Mouse (Mus musculus): ENCODE measurements around the gene Clcnka.

Clcnka gene

GRCm38 (mm10) chr4:141379674-141380073 lies 18.9 kb downstream of the Clcnka start:
- no peak for DNase-seq (ENCODE audit: low spot score in 2 of 2)

- DNase-seq (ENCODE audit: low spot score in 2 of 2): no peak
These were observed 26.1 kb downstream of the Clcnka start for GRCm38 (mm10) chr4:141372426-141372825.

- peak in 1 of 2 experiments; percentile 38 for DNase-seq (ENCODE audit: low spot score in 2 of 2)
These were observed 30.3 kb downstream of the Clcnka start, which contains the start of gene Fam131c for GRCm38 (mm10) chr4:141367997-141368791. Gene Fam131c, plus strand, starts transcription at chr4:141368220.

- DNase-seq (ENCODE audit: low spot score in 2 of 2): no peak
These were observed 32.6 kb downstream of the Clcnka start for GRCm38 (mm10) chr4:141365876-141366275.

- DNase-seq (ENCODE audit: low spot score in 2 of 2): no peak
These were observed 33.4 kb downstream of the Clcnka start for GRCm38 (mm10) chr4:141365126-141365525.

GRCm38 (mm10) chr4:141362937-141363548 lies 35.5 kb downstream of the Clcnka start:
- peak; percentile 78 to 88 for DNase-seq (ENCODE audit: low spot score in 2 of 2)

- no peak for DNase-seq (ENCODE audit: low spot score in 2 of 2)
These were observed 37.7 kb downstream of the Clcnka start for GRCm38 (mm10) chr4:141360846-141361245.

- DNase-seq (ENCODE audit: low spot score in 2 of 2): no peak
These were observed 39.3 kb downstream of the Clcnka start for GRCm38 (mm10) chr4:141359222-141359621.

GRCm38 (mm10) chr4:141357811-141358210 lies 40.7 kb downstream of the Clcnka start:
- no peak for DNase-seq (ENCODE audit: low spot score in 2 of 2)

GRCm38 (mm10) chr4:141353868-141354267 lies 44.7 kb downstream of the Clcnka start:
- no peak for DNase-seq (ENCODE audit: low spot score in 2 of 2)

- DNase-seq (ENCODE audit: low spot score in 2 of 2): no peak
These were observed 45.5 kb downstream of the Clcnka start for GRCm38 (mm10) chr4:141352986-141353385.

- no peak for DNase-seq (ENCODE audit: low spot score in 2 of 2)
These were observed 46.6 kb downstream of the Clcnka start for GRCm38 (mm10) chr4:141351972-141352371.

GRCm38 (mm10) chr4:141350015-141350414 lies 48.5 kb downstream of the Clcnka start:
- no peak for DNase-seq (ENCODE audit: low spot score in 2 of 2)

GRCm38 (mm10) chr4:141348616-141349015 lies 49.9 kb downstream of the Clcnka start:
- DNase-seq (ENCODE audit: low spot score in 2 of 2): no peak

GRCm38 (mm10) chr4:141347365-141347797 lies 51.1 kb downstream of the Clcnka start:
- DNase-seq (ENCODE audit: low spot score in 2 of 2): no peak

GRCm38 (mm10) chr4:141345219-141345618 lies 53.3 kb downstream of the Clcnka start:
- DNase-seq (ENCODE audit: low spot score in 2 of 2): no peak

GRCm38 (mm10) chr4:141343515-141343914 lies 55.0 kb downstream of the Clcnka start:
- DNase-seq (ENCODE audit: low spot score in 2 of 2): no peak

GRCm38 (mm10) chr4:141341477-141341876 lies 57.0 kb downstream of the Clcnka start:
- no peak for DNase-seq (ENCODE audit: low spot score in 2 of 2)

- no peak for DNase-seq (ENCODE audit: low spot score in 2 of 2)
These were observed 59.7 kb downstream of the Clcnka start for GRCm38 (mm10) chr4:141338853-141339252.

- no peak for DNase-seq (ENCODE audit: low spot score in 2 of 2)
These were observed 60.5 kb downstream of the Clcnka start for GRCm38 (mm10) chr4:141337986-141338385.

- peak in 1 of 2 experiments; percentile 37 for DNase-seq (ENCODE audit: low spot score in 2 of 2)
These were observed 62.3 kb downstream of the Clcnka start for GRCm38 (mm10) chr4:141336196-141336595.

GRCm38 (mm10) chr4:141335263-141335796 lies 63.2 kb downstream of the Clcnka start:
- no peak for DNase-seq (ENCODE audit: low spot score in 2 of 2)

- no peak for DNase-seq (ENCODE audit: low spot score in 2 of 2)
These were observed 63.8 kb downstream of the Clcnka start for GRCm38 (mm10) chr4:141334695-141335094.

All from right cerebral cortex, postnatal 10 days (tissue).